Mouse (Mus musculus) liver, postnatal 0 days (tissue): Measurements from ENCODE around the gene Plekha7.

ENCODE experiments used
- CTCF ChIP-seq: sonication (generic); IDR thresholded peaks from 2 replicates; pipeline ENCODE4 v1.5.1; 2016; ENCODE audit warnings: antibody characterized with exemption, low read depth
- EP300 ChIP-seq: IDR thresholded peaks from 2 replicates; pipeline ENCODE4 v1.6.1; 2016; ENCODE audit warnings: antibody characterized with exemption, low read depth, mild to moderate bottlenecking

DNA sequence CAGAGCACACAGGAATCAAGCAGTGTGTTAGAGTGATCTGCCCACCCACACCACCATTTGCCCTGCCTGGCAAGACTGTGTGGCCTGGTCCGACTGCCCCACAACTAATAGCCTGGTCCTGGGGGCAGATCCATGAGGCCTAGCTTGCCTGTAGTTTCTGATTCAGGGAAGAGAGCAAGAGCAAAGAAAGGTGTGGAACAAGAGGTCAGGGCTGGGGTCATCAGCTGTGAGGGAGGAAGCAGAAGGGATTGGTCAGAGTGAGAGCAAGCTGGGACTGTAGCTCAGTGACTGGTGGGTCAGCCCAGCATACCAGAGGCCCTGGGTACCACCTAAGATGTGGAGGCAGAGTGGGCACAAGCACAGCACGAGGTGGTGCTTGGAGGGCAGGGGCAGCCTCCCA, 181.1 kb downstream of the Plekha7 start:
- TF ChIP-seq EP300 (no peak), CTCF (no peak)
